ENCODE assay signal across 25 mouse cellular contexts in genomic region chr10:123357010-123357409, GRCm38 (mm10).
"Had no signal": no experiment of that assay in that cellular context is flagged by ENCODE, and none has a peak within 500 bp of the region (broad histone marks: within the 10 kb centered on the region; RNA-seq: fewer than 3 reads in every experiment).

No protein-coding gene starts in this region.

- H3K4me2 ChIP-seq: heart, embryonic 13.5 days; heart, embryonic 15.5 days; hindbrain, embryonic 13.5 days; hindbrain, embryonic 15.5 days; limb, embryonic 13.5 days; limb, embryonic 15.5 days; liver, embryonic 12.5 days had no signal

- ATAC-seq: forebrain, postnatal 0 days; hindbrain, postnatal 0 days; intestine, embryonic 16.5 days; liver, embryonic 12.5 days had no signal

- H3K27ac ChIP-seq: heart, embryonic 10.5 days; heart, embryonic 13.5 days; heart, embryonic 15.5 days; hindbrain, embryonic 13.5 days; hindbrain, embryonic 15.5 days; hindbrain, postnatal 0 days; kidney, postnatal 0 days; limb, embryonic 13.5 days; limb, embryonic 15.5 days; liver, embryonic 12.5 days; liver, embryonic 14.5 days had no signal

- H3K4me3 ChIP-seq: heart, embryonic 10.5 days; heart, embryonic 13.5 days; heart, embryonic 15.5 days; hindbrain, embryonic 13.5 days; hindbrain, embryonic 15.5 days; limb, embryonic 13.5 days; limb, embryonic 15.5 days; liver, embryonic 12.5 days had no signal

- H3K9ac ChIP-seq: forebrain, postnatal 0 days; heart, embryonic 13.5 days; heart, embryonic 15.5 days; hindbrain, embryonic 13.5 days; hindbrain, embryonic 15.5 days; limb, embryonic 13.5 days; limb, embryonic 15.5 days; liver, embryonic 12.5 days; liver, embryonic 14.5 days had no signal

- H3K27me3 ChIP-seq: heart, embryonic 13.5 days; heart, embryonic 15.5 days; hindbrain, embryonic 13.5 days; hindbrain, embryonic 15.5 days; limb, embryonic 13.5 days; limb, embryonic 15.5 days; liver, embryonic 12.5 days had no signal

- H3K9me3 ChIP-seq: heart, embryonic 10.5 days; heart, embryonic 13.5 days; heart, embryonic 15.5 days; hindbrain, embryonic 13.5 days; hindbrain, embryonic 15.5 days; limb, embryonic 13.5 days; limb, embryonic 15.5 days; liver, embryonic 12.5 days had no signal

- H3K4me1 ChIP-seq: heart, embryonic 10.5 days; hindbrain, embryonic 15.5 days; limb, embryonic 13.5 days; limb, embryonic 15.5 days; liver, embryonic 12.5 days had no signal

- H3K36me3 ChIP-seq: heart, embryonic 10.5 days; heart, embryonic 13.5 days; heart, embryonic 15.5 days; hindbrain, embryonic 13.5 days; hindbrain, embryonic 15.5 days; limb, embryonic 13.5 days; limb, embryonic 15.5 days; liver, embryonic 12.5 days had no signal

- DNase-seq: forebrain, postnatal 0 days; gastrocnemius, postnatal 14 days; gastrocnemius, postnatal 36 days; heart, adult 18-20 months; heart, postnatal 10 days; heart, postnatal 36 days; kidney, adult 11 months; kidney, adult 2 months; kidney, postnatal 14 days; kidney, postnatal 36 days; layer of hippocampus, adult 9-11 months; layer of hippocampus, postnatal 36 days; left cerebral cortex, postnatal 4 days had no signal
